Mouse (Mus musculus): ENCODE data around the gene Grik4.

- TF ChIP-seq POLR2A (IDR thresholded peaks at IDR 0.05; ENCODE audit: low read depth, low read length): no peak
- no peak for TF ChIP-seq CTCF (IDR thresholded peaks at IDR 0.05; ENCODE audit: borderline replicate concordance, insufficient read depth, low read length)
Observed at GRCm38 (mm10) chr9:42967731-42968130, 23.4 kb upstream of the Grik4 start.

Data from embryonic fibroblast, embryonic 13.5 days (primary cell).